Mouse (Mus musculus): ENCODE results near the gene Dhx32.

DNA sequence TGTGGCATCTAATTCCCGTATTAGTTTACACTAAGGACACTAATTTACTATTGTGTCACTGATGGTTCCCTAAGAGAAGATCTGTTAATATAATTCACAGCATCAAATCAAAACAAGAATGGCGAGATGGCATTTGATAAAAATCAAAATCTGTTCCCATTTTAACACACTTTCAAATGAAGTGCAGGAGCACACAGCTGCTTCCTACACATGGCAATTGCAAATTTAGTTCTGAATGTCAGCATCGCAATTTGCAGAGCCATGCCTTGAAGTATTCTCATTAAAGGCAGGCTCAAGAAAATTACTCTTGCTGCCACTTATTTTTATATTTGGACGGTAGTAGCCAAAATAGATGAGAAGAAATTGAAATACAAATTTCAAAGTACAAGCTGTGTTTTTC is 30.8 kb upstream of the Dhx32 start:
- TF ChIP-seq CTCF (IDR thresholded peaks at IDR 0.05) (no peak), EP300 (IDR thresholded peaks at IDR 0.05) (no peak)
